Mouse (Mus musculus) bone marrow macrophage, adult 2 months (primary cell): ENCODE data around the gene Lce3c. TPM values are rescaled to one million over a fixed set of nuclear protein-coding genes. Genes with fewer than 3 reads are reported as not detected.
A peak's percentile ranks its signal among the peaks of the same experiment; 100 is the strongest.

Source experiments
- H3K27ac ChIP-seq: 2 replicates; pipeline ENCODE4 v1.5.1; 2012; ENCODE audit warnings: low read depth, low read length; ENCODE audit not compliant: insufficient read depth
- H3K4me1 ChIP-seq: 2 replicates; pipeline ENCODE4 v1.6.1; 2012; ENCODE audit warnings: low read length; ENCODE audit not compliant: control insufficient read depth, insufficient read depth
- H3K4me3 ChIP-seq: 2 replicates; pipeline ENCODE4 v1.5.1; 2012; ENCODE audit warnings: mild to moderate bottlenecking, low read length, moderate library complexity; ENCODE audit not compliant: insufficient read depth
- CTCF ChIP-seq: IDR thresholded peaks from 2 replicates; pipeline ENCODE4 v1.5.1; 2012; ENCODE audit warnings: low read depth, mild to moderate bottlenecking, low read length, moderate library complexity
- POLR2A ChIP-seq: IDR thresholded peaks from 2 replicates; pipeline ENCODE4 v1.6.1; 2012; ENCODE audit warnings: mild to moderate bottlenecking, low read depth, low read length, borderline replicate concordance
- polyA plus RNA-seq: library from polyadenylated mRNA; stranded (reverse); fragments of >200 nt; gene quantifications from 2 replicates; pipeline ENCODE4 v1.2.4, GENCODE M21; 2012; ENCODE audit not compliant: missing spikeins, insufficient read depth, insufficient read length

The Lce3c gene
- polyA plus RNA-seq, result not detected in 2 replicates

DNA sequence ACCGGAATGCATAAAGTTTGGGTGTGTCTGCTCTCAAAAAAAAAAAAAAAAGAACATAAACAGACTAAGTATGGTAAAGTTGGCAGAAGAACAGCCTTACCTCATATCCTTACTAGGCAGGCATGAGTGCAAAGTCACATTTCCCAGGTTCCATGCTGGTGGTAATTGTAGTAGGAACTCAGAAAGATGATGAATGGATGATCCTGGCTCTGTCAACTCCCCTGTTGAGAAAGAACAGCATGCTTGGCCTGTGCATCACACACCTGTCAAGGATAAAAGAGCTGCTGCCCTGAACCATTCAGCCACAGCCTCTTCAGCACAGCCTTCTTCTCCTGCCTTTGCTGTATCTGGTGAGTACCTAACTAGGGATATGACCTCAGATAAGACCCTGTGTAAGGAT lies at the start of gene Lce3c:
TSS of gene Lce3c (plus strand) at position 301 of the 400 bp plus-strand sequence.
- no peak for TF ChIP-seq CTCF
- no peak for TF ChIP-seq POLR2A

DNA sequence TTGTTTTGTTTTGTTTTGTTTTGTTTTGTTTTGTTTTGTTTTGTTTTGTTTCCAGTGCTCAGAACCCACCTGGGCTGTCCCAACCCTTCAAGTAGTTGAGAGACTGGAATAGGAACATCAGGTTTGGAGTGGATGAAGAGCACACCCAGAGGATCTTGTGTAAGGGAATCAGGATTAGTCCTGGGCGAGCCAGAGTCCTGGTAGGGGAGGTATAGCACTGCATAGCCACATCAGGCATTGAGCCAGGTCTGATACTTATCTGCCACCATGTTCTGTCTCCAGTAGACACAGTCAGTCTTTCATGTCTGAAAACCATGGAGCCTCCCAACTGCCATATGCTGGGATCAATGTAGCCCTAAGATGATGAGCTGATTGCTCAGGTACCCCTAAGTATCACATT lies 49.8 kb upstream of the Lce3c start:
- TF ChIP-seq CTCF (no peak), POLR2A (no peak)
- H3K4me1 ChIP-seq, result no peaks in the 10 kb centered on the region
- no peak overlapping the region for H3K27ac ChIP-seq
- H3K4me3 ChIP-seq, result no peak overlapping the region

More for the DNA sequence above, at the start of gene Lce3c:
- Histone ChIP-seq H3K27ac (no peak within 1 kb of the TSS), H3K4me3 (no peak within 1 kb of the TSS), H3K4me1 (no peaks in the 10 kb centered on the region)

DNA sequence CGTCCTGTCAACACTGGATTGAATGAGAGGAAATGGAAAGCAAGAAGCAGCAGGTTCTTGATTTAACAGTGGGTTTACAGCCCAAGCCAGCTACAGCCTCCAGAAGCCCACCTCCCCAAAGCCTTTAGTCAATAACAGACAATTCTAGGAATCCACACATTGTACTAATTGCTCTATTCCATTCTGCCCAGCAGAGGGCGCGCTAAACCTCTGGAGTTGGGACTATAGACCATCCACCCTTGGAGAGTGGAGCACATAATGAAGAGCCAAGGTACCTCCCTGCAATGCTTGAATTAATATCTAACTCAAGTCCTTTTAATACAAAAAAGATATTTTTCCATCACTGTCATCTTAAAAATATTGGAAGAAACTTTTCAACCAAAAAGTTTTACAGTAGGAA lies 41.3 kb upstream of the Lce3c start:
- TF ChIP-seq CTCF (peak; percentile 48; the same call in 1 of the 2 replicates), POLR2A (no peak)
- Histone ChIP-seq H3K4me3 (no peak overlapping the region), H3K27ac (no peak overlapping the region), H3K4me1 (no peaks in the 10 kb centered on the region)

DNA sequence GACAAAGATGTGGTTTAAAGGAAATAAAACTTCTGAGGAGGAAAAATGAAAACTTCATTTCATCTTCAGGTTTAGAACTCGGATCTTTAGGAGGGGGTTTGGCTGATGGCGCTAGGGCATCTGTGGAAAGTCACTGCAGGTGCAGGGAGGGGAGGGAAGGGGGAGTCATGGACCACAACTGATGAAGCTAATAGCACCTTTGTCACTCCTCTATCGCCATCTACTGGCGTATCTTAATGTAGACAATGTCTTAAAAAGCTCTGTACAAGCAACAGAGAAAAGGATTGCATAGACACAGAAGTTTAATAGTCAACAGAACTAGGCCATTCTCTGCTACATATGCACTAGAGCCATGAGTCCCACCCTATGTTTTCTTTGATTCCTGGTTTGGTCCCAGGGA lies 40.6 kb upstream of the Lce3c start:
- Histone ChIP-seq H3K4me1 (no peaks in the 10 kb centered on the region), H3K4me3 (no peak overlapping the region), H3K27ac (no peak overlapping the region)
- TF ChIP-seq POLR2A, result no peak
- TF ChIP-seq CTCF, result no peak

DNA sequence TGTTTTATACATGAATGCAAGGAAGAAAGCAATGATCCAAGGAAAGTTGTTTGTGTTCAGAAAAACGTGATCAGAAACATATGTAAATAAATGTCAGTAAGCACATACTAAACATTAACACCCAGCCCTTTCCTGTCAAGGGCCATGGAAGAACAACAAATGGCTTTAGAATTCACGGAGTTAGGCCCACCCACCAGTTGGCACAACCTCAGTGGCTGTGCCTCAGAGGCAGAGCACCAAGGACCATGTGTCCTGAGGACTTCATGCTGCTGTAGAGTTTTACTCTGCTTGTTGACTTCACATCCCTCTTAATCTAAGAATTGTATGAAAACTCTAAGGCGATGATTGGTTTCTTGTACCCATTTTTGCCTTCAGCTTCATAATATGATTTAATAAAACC lies 39.1 kb upstream of the Lce3c start:
- TF ChIP-seq POLR2A, result no peak
- no peak for TF ChIP-seq CTCF
- Histone ChIP-seq H3K4me1 (no peaks in the 10 kb centered on the region), H3K27ac (no peak overlapping the region), H3K4me3 (no peak overlapping the region)

DNA sequence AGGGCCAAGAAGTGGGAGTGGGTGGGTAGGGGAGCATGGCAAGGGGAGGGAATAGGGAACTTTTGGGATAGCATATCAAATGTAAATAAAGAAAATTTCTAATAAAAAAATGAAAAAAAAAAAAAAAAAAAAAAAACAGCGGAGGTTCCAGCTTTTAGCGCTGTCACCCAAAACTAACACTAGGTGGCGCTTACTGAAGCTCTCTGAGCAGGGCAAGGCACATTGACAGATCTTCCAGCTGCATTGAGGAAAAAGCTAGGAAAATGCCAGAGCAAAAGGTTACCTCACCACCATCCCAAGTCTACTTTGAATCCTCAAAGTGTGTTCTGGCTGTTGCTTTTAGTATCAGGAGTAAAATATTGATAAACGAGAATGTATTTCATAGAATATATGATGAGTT lies 36.7 kb upstream of the Lce3c start:
- TF ChIP-seq POLR2A (no peak), CTCF (peak; percentile 41; the same call in 1 of the 2 replicates)
- no peaks in the 10 kb centered on the region for H3K4me1 ChIP-seq
- H3K4me3 ChIP-seq, result no peak overlapping the region
- H3K27ac ChIP-seq, result no peak overlapping the region

DNA sequence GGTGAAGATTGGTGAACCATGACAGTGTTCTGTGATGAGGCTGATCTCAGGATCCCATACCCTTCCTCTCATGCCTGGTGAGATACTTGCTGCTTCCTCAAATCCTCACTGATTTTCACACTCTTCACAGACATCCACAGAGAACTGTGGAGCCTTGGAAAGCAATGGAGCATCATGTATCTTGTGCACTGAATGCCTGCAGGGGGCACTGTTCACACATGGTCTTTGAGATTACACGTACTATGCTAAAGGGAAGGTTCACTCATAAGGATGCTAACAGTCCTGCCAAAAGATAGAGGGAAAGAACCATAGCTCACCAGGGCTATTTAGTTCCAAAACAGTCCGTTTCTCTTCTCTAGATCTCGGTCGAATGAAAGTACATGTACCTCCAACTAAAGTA lies 23.9 kb upstream of the Lce3c start:
- Histone ChIP-seq H3K4me1 (no peaks in the 10 kb centered on the region), H3K27ac (no peak overlapping the region), H3K4me3 (no peak overlapping the region)
- TF ChIP-seq POLR2A (no peak), CTCF (no peak)

DNA sequence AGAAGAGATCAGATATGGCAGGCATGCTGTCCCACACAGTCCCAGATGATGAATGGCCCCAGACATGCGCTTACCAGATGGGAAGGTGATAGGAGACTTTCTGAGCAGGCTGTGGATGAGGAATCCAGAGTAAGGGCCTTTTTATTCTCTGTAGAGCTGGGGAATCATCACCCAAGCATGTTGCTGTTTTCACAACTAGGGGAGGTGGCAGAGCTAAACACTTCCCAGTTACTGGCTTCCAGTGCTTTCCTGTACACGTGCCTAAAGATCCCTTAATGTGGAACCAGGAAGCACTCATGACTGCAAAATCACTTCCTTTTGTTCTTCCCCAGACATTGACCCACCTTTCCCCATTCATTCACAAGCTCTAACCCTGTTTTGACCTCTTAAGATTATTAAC lies 18.2 kb upstream of the Lce3c start, which contains the start of gene Lce3a:
TSS of gene Lce3a (minus strand) at position 101 of the 400 bp plus-strand sequence.
- Histone ChIP-seq H3K4me1 (no peaks in the 10 kb centered on the region), H3K4me3 (no peak within 1 kb of the TSS)
- TF ChIP-seq CTCF, result no peak
- TF ChIP-seq POLR2A, result no peak

DNA sequence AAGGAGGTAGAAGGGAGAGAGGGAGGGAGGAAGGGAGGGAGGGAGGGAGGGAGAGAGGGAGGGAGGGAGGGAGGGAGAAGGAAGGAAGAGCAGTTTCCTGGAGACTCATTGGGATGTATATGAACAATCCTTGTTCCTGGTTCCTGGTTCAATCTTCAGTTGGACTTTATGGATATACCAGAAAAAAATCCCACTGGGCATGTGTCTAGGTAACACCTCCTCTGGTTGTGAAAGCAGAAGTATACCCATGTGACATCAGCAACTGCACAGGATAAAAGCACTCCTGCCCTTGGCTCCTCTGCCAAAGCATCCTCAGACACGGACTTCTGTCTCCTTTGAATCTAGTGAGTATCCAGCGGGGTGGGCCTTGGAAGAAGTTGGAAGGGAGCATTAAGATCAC lies 11.6 kb upstream of the Lce3c start, which contains the start of gene Lce3b:
TSS of gene Lce3b (plus strand) at position 301 of the 400 bp plus-strand sequence.
- no peak within 1 kb of the TSS for H3K4me3 ChIP-seq
- H3K4me1 ChIP-seq, result no peaks in the 10 kb centered on the region
- TF ChIP-seq CTCF, result no peak
- TF ChIP-seq POLR2A, result no peak
- H3K27ac ChIP-seq, result no peak within 1 kb of the TSS

More for the DNA sequence above, 18.2 kb upstream of the Lce3c start, which contains the start of gene Lce3a:
- no peak within 1 kb of the TSS for H3K27ac ChIP-seq

DNA sequence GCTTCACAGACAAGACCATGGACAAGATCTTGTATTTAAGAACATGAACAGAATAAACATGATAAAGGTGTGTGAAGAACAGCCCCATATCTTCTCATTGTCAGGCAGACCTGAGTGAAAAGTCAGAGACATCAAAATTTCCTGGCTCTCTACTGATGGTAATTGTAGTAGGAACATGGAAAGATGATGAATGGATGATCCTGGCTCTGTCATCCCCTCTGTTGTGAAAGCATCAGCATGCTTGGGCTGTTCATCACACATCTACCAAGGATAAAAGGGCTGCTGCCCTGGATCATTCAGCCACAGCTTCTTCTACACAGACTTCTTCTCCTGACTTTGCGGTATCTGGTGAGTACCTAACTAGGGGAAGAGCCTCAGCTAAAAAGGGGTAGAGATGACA lies 12.8 kb downstream of the Lce3c start, which contains the start of gene Lce3d:
TSS of gene Lce3d (plus strand) at position 301 of the 400 bp plus-strand sequence.
- Histone ChIP-seq H3K4me3 (no peak within 1 kb of the TSS), H3K4me1 (no peaks in the 10 kb centered on the region), H3K27ac (no peak within 1 kb of the TSS)
- no peak for TF ChIP-seq POLR2A
- no peak for TF ChIP-seq CTCF

DNA sequence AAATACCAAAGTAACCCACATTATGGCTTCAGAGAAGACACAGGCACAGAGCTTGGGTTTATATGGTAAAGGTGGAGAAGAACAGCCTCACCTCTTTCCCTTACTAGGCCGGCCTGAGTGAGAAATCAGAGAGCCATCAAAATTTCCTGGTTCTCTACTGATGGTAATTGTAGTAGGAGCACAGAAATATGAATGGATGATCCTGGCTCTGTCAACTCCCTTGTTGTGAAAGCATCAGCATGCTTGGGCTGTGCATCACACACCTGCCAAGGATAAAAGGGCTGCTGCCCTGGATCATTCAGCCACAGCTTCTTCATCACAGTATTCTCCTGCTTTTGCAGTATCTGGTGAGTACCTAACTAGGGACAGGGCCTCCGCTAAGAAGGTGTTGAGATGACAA lies 22.5 kb downstream of the Lce3c start, which contains the start of gene Lce3e:
TSS of gene Lce3e (plus strand) at position 301 of the 400 bp plus-strand sequence.
- no peak for TF ChIP-seq POLR2A
- TF ChIP-seq CTCF, result no peak
- no peak within 1 kb of the TSS for H3K27ac ChIP-seq
- no peak within 1 kb of the TSS for H3K4me3 ChIP-seq
- H3K4me1 ChIP-seq, result no peaks in the 10 kb centered on the region
